Mouse (Mus musculus) neural tube, embryonic 13.5 days (tissue): ENCODE data around the gene 1810013L24Rik. TPM values are rescaled to one million over a fixed set of nuclear protein-coding genes. Genes with fewer than 3 reads are reported as not detected.

Experiments used
- ATAC-seq: fragments of 200-750 bp; cut with Nextera tagmentation; 2 replicates; pipeline ENCODE4 v1.8.0; 2017; ENCODE audit warnings: low read depth, mild to moderate bottlenecking, moderate TSS enrichment, moderate library complexity
- H3K27ac ChIP-seq: fragments of 300-500 bp; sonication (generic); replicated peaks from 2 replicates; pipeline ENCODE4 v1.5.1; 2015; ENCODE audit warnings: moderate library complexity, mild to moderate bottlenecking, inconsistent platforms
- H3K27me3 ChIP-seq: fragments of 300-500 bp; sonication (generic); 2 replicates; pipeline ENCODE4 v1.6.1; 2015; ENCODE audit warnings: mild to moderate bottlenecking, inconsistent platforms
- H3K36me3 ChIP-seq: fragments of 300-500 bp; sonication (generic); 2 replicates; pipeline ENCODE4 v1.6.1; 2015; ENCODE audit warnings: mild to moderate bottlenecking, inconsistent platforms
- H3K4me1 ChIP-seq: fragments of 300-500 bp; sonication (generic); replicated peaks from 2 replicates; pipeline ENCODE4 v1.6.1; 2015; ENCODE audit warnings: inconsistent platforms
- H3K4me2 ChIP-seq: fragments of 300-500 bp; sonication (generic); 2 replicates; pipeline ENCODE4 v1.6.1; 2015; ENCODE audit warnings: inconsistent platforms, mild to moderate bottlenecking, moderate library complexity
- H3K4me3 ChIP-seq: fragments of 300-500 bp; sonication (generic); 2 replicates; pipeline ENCODE4 v1.5.1; 2015; ENCODE audit warnings: mild to moderate bottlenecking, inconsistent platforms
- H3K9ac ChIP-seq: fragments of 300-500 bp; sonication (generic); 2 replicates; pipeline ENCODE4 v1.6.1; 2015; ENCODE audit warnings: moderate library complexity, mild to moderate bottlenecking, inconsistent platforms
- H3K9me3 ChIP-seq: fragments of 300-500 bp; sonication (generic); 2 replicates; pipeline ENCODE4 v1.6.1; 2016; ENCODE audit warnings: inconsistent platforms
- WGBS: fragments of 180-500 bp; shearing (Covaris S2); methylation state at CpG from one replicate; pipeline ENCODE4 v1.1.7; 2015; 5-methylcytosine and 5-hydroxymethylcytosine counted together
- polyA plus RNA-seq: library from polyadenylated mRNA; unstranded; fragments of >200 nt; fragmentation: Nextera tagmentation; extraction: Ambion mirVana; gene quantifications from 2 replicates; pipeline ENCODE4 v1.2.1, GENCODE M21; 2015

The 1810013L24Rik gene
- polyA plus RNA-seq = 34.9 and 37.3 TPM in 2 replicates

GRCm38 (mm10) chr16:8829564-8830359, at the start of gene 1810013L24Rik:
Gene 1810013L24Rik, plus strand, starts transcription at chr16:8830100.
- H3K36me3 ChIP-seq = peaks cover 10% of the 10 kb centered on the region
- ATAC-seq = peak; percentile 95
- peak within 1 kb of the TSS; percentile 100 for H3K9ac ChIP-seq
- H3K4me1 ChIP-seq = peaks cover 40% of the 10 kb centered on the region
- WGBS = under 1% methylated on average over 71 of the region's 80 CpGs
- peak within 1 kb of the TSS; percentile 95 for H3K4me3 ChIP-seq
- H3K27me3 ChIP-seq = no peaks in the 10 kb centered on the region
- H3K9me3 ChIP-seq = no peaks in the 10 kb centered on the region
- H3K27ac ChIP-seq = peak within 1 kb of the TSS; percentile 98
- peak within 1 kb of the TSS; percentile 97 for H3K4me2 ChIP-seq

GRCm38 (mm10) chr16:8780187-8780586, 49.7 kb upstream of the 1810013L24Rik start:
- Histone ChIP-seq H3K4me3 (no peak overlapping the region), H3K4me1 (no peaks in the 10 kb centered on the region), H3K9ac (no peak overlapping the region), H3K9me3 (no peaks in the 10 kb centered on the region), H3K27me3 (no peaks in the 10 kb centered on the region), H3K36me3 (no peaks in the 10 kb centered on the region), H3K4me2 (no peak overlapping the region), H3K27ac (no peak overlapping the region)
- 87% methylated on average over 3 of the region's 3 CpGs for WGBS
- ATAC-seq = no peak

- no peaks in the 10 kb centered on the region for H3K27me3 ChIP-seq
- no peak for ATAC-seq
- H3K4me2 ChIP-seq = no peak overlapping the region
- WGBS = 65% methylated on average over 6 of the region's 6 CpGs
- H3K36me3 ChIP-seq = no peaks in the 10 kb centered on the region
- H3K4me1 ChIP-seq = no peaks in the 10 kb centered on the region
- no peak overlapping the region for H3K27ac ChIP-seq
- no peaks in the 10 kb centered on the region for H3K9me3 ChIP-seq
- no peak overlapping the region for H3K9ac ChIP-seq
- no peak overlapping the region for H3K4me3 ChIP-seq
These were observed 48.7 kb upstream of the 1810013L24Rik start for GRCm38 (mm10) chr16:8781191-8781590.

- H3K27ac ChIP-seq = no peak overlapping the region
- no peaks in the 10 kb centered on the region for H3K4me1 ChIP-seq
- no peaks in the 10 kb centered on the region for H3K9me3 ChIP-seq
- no peaks in the 10 kb centered on the region for H3K27me3 ChIP-seq
- ATAC-seq = no peak
- H3K9ac ChIP-seq = no peak overlapping the region
- WGBS = 97% methylated on average over 2 of the region's 2 CpGs
- H3K4me3 ChIP-seq = no peak overlapping the region
- no peaks in the 10 kb centered on the region for H3K36me3 ChIP-seq
- H3K4me2 ChIP-seq = no peak overlapping the region
These were observed 48.2 kb upstream of the 1810013L24Rik start for GRCm38 (mm10) chr16:8781660-8782059.

GRCm38 (mm10) chr16:8783198-8783913, 46.5 kb upstream of the 1810013L24Rik start:
- WGBS = 89% methylated on average over 16 of the region's 16 CpGs
- Histone ChIP-seq H3K27me3 (no peaks in the 10 kb centered on the region), H3K4me2 (no peak overlapping the region), H3K4me1 (no peaks in the 10 kb centered on the region), H3K4me3 (no peak overlapping the region), H3K9me3 (no peaks in the 10 kb centered on the region), H3K36me3 (no peaks in the 10 kb centered on the region), H3K27ac (no peak overlapping the region), H3K9ac (no peak overlapping the region)
- no peak for ATAC-seq

GRCm38 (mm10) chr16:8784753-8785152, 45.1 kb upstream of the 1810013L24Rik start:
- H3K4me1 ChIP-seq = no peaks in the 10 kb centered on the region
- H3K27me3 ChIP-seq = no peaks in the 10 kb centered on the region
- H3K4me3 ChIP-seq = no peak overlapping the region
- H3K27ac ChIP-seq = no peak overlapping the region
- no peak overlapping the region for H3K9ac ChIP-seq
- WGBS = 77% methylated on average over 3 of the region's 3 CpGs
- H3K36me3 ChIP-seq = no peaks in the 10 kb centered on the region
- H3K4me2 ChIP-seq = no peak overlapping the region
- no peak for ATAC-seq
- no peaks in the 10 kb centered on the region for H3K9me3 ChIP-seq

GRCm38 (mm10) chr16:8790886-8791285, 39.0 kb upstream of the 1810013L24Rik start:
- H3K9ac ChIP-seq = no peak overlapping the region
- no peaks in the 10 kb centered on the region for H3K36me3 ChIP-seq
- no peak overlapping the region for H3K27ac ChIP-seq
- no peak overlapping the region for H3K4me2 ChIP-seq
- WGBS = 80% methylated on average over 4 of the region's 4 CpGs
- no peak overlapping the region for H3K4me3 ChIP-seq
- H3K4me1 ChIP-seq = no peaks in the 10 kb centered on the region
- H3K27me3 ChIP-seq = no peaks in the 10 kb centered on the region
- H3K9me3 ChIP-seq = no peaks in the 10 kb centered on the region
- ATAC-seq = no peak

GRCm38 (mm10) chr16:8791949-8792557, 37.8 kb upstream of the 1810013L24Rik start, which contains the start of gene Usp7:
Gene Usp7, minus strand, starts transcription at chr16:8792308.
- no peak for ATAC-seq
- H3K9ac ChIP-seq = no peak within 1 kb of the TSS
- no peak within 1 kb of the TSS for H3K27ac ChIP-seq
- H3K4me3 ChIP-seq = no peak within 1 kb of the TSS
- no peaks in the 10 kb centered on the region for H3K27me3 ChIP-seq
- no peaks in the 10 kb centered on the region for H3K9me3 ChIP-seq
- WGBS = 95% methylated on average over 20 of the region's 20 CpGs
- H3K4me1 ChIP-seq = no peaks in the 10 kb centered on the region
- no peaks in the 10 kb centered on the region for H3K36me3 ChIP-seq
- no peak within 1 kb of the TSS for H3K4me2 ChIP-seq

- Histone ChIP-seq H3K27me3 (no peaks in the 10 kb centered on the region), H3K9me3 (peaks cover 4% of the 10 kb centered on the region; the same call in 1 of the 2 replicates), H3K4me1 (no peaks in the 10 kb centered on the region), H3K36me3 (no peaks in the 10 kb centered on the region), H3K27ac (no peak overlapping the region), H3K9ac (no peak overlapping the region), H3K4me2 (no peak overlapping the region), H3K4me3 (no peak overlapping the region)
- WGBS = 9% methylated on average over 3 of the region's 3 CpGs
- no peak for ATAC-seq
These were observed 34.9 kb upstream of the 1810013L24Rik start for GRCm38 (mm10) chr16:8794952-8795351.

GRCm38 (mm10) chr16:8795906-8796305, 34.0 kb upstream of the 1810013L24Rik start:
- no peak overlapping the region for H3K4me2 ChIP-seq
- ATAC-seq = no peak
- no peaks in the 10 kb centered on the region for H3K27me3 ChIP-seq
- peaks cover 11% of the 10 kb centered on the region; the same call in 1 of the 2 replicates for H3K9me3 ChIP-seq
- H3K9ac ChIP-seq = no peak overlapping the region
- H3K27ac ChIP-seq = no peak overlapping the region
- WGBS = 44% methylated on average over 2 of the region's 2 CpGs
- no peaks in the 10 kb centered on the region for H3K36me3 ChIP-seq
- no peaks in the 10 kb centered on the region for H3K4me1 ChIP-seq
- H3K4me3 ChIP-seq = no peak overlapping the region

GRCm38 (mm10) chr16:8806703-8807102, 23.2 kb upstream of the 1810013L24Rik start:
- H3K4me2 ChIP-seq = no peak overlapping the region
- H3K27ac ChIP-seq = no peak overlapping the region
- 25% methylated on average over 4 of the region's 4 CpGs for WGBS
- no peaks in the 10 kb centered on the region for H3K27me3 ChIP-seq
- no peak for ATAC-seq
- H3K4me3 ChIP-seq = no peak overlapping the region
- no peaks in the 10 kb centered on the region for H3K4me1 ChIP-seq
- H3K36me3 ChIP-seq = no peaks in the 10 kb centered on the region
- no peaks in the 10 kb centered on the region for H3K9me3 ChIP-seq
- H3K9ac ChIP-seq = no peak overlapping the region
